Mouse (Mus musculus) neural tube, embryonic 15.5 days (tissue): ENCODE data around the gene Rab40c. TPM values are rescaled to one million over a fixed set of nuclear protein-coding genes. Genes with fewer than 3 reads are reported as not detected.

Experiments
- ATAC-seq: fragments of 200-750 bp; cut with Nextera tagmentation; 2 replicates; pipeline ENCODE4 v1.8.0; 2017; ENCODE audit warnings: mild to moderate bottlenecking, moderate TSS enrichment, moderate library complexity; ENCODE audit not compliant: low FRiP score
- H3K27ac ChIP-seq: fragments of 300-500 bp; sonication (generic); replicated peaks from 2 replicates; pipeline ENCODE4 v1.5.1; 2015; ENCODE audit warnings: mild to moderate bottlenecking, inconsistent platforms
- H3K27me3 ChIP-seq: fragments of 300-500 bp; sonication (generic); replicated peaks from 2 replicates; pipeline ENCODE4 v1.6.1; 2015; ENCODE audit warnings: inconsistent platforms
- H3K36me3 ChIP-seq: fragments of 300-500 bp; sonication (generic); 2 replicates; pipeline ENCODE4 v1.6.1; 2015; ENCODE audit warnings: inconsistent platforms
- H3K4me1 ChIP-seq: fragments of 300-500 bp; sonication (generic); 2 replicates; pipeline ENCODE4 v1.6.1; 2015; ENCODE audit warnings: inconsistent platforms
- H3K4me2 ChIP-seq: fragments of 300-500 bp; sonication (generic); 2 replicates; pipeline ENCODE4 v1.6.1; 2015; ENCODE audit warnings: inconsistent platforms, mild to moderate bottlenecking, moderate library complexity
- H3K4me3 ChIP-seq: fragments of 300-500 bp; sonication (generic); replicated peaks from 2 replicates; pipeline ENCODE4 v1.5.1; 2015; ENCODE audit warnings: mild to moderate bottlenecking, inconsistent platforms
- H3K9ac ChIP-seq: fragments of 300-500 bp; sonication (generic); replicated peaks from 2 replicates; pipeline ENCODE4 v1.6.1; 2015; ENCODE audit warnings: mild to moderate bottlenecking, inconsistent platforms
- H3K9me3 ChIP-seq: fragments of 300-500 bp; sonication (generic); replicated peaks from 2 replicates; pipeline ENCODE4 v1.6.1; 2016; ENCODE audit warnings: inconsistent platforms
- WGBS: fragments of 180-500 bp; shearing (Covaris S2); methylation state at CpG from one replicate; pipeline ENCODE4 v1.1.7; 2015; ENCODE audit warnings: mixed read lengths; 5-methylcytosine and 5-hydroxymethylcytosine counted together
- polyA plus RNA-seq: library from polyadenylated mRNA; unstranded; fragments of >200 nt; fragmentation: Nextera tagmentation; extraction: Ambion mirVana; gene quantifications from 2 replicates; pipeline ENCODE4 v1.2.1, GENCODE M21; 2015

The Rab40c gene
- polyA plus RNA-seq, 1 experiment from 2014 or later, result 50.5 TPM

DNA sequence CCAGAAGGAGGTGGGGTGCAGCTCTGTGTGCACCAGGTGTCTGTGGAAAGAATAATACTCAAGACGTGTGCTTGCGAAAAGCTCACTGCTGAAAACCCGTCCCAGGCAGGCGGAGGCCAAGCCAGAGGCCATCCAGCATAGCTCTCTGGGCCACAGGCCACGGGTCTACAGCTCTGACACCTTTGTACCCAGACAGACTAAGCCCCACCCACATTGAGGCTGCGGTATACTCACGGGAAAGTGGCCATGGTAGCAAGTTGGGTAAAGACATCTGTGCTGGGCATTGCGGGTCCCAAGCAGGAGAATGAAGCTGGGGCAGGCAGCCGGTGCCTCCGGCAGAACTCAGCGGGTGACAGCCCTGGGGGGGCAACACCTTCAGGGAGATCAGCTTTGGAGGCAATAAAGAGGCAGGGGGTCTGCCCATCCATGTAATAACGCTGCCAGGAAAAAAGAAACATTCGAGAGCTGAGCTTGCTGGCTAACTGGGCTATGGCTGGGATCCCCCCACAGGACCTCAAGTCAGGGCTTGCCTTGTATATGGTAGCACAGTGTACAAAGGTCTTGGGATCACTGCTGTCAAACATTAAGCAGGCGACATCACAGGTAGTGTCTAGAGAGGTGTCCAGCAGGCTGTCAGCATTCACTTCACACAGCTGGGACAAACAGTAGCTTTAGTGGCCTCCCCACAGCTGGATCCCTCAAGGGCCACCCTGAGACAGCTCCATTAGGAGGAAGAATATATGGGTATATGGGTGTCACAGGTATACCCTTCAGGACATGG, 79.9 kb downstream of the Rab40c start:
- Histone ChIP-seq H3K36me3 (peaks cover 53% of the 10 kb centered on the region), H3K4me1 (peaks cover 58% of the 10 kb centered on the region), H3K27ac (no peak overlapping the region), H3K9ac (no peak overlapping the region), H3K27me3 (no peaks in the 10 kb centered on the region), H3K4me3 (no peak overlapping the region), H3K4me2 (no peak overlapping the region), H3K9me3 (no peaks in the 10 kb centered on the region)
- WGBS, result 82% methylated on average over 14 of the region's 14 CpGs
- ATAC-seq, result no peak

- Histone ChIP-seq H3K4me1 (peaks cover 63% of the 10 kb centered on the region), H3K9me3 (no peaks in the 10 kb centered on the region), H3K4me3 (no peak overlapping the region), H3K27me3 (no peaks in the 10 kb centered on the region), H3K36me3 (peaks cover 53% of the 10 kb centered on the region), H3K27ac (no peak overlapping the region), H3K4me2 (no peak overlapping the region), H3K9ac (no peak overlapping the region)
- ATAC-seq, result no peak
- 90% methylated on average over 4 of the region's 4 CpGs for WGBS
Observed at GRCm38 (mm10) chr17:25838904-25839303, 80.6 kb downstream of the Rab40c start.

DNA sequence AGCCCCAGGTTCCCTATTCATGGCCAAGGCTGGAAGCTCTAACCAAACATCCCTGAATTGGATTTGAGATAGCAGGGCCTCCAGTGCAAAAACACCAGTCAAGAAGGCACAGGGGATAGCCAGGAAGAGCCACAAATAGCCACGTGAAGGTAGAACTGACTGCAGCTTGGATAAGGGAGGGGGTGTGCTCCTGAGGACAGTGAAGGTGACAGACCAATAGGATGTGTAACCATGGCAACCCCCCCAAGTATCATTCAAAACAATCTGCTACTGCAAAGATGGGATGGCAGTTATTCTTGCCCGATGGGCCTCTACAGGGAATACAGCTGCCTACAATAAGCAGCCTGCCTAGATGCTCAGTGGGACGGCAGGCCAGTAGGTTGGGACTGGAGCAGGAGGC, 82.0 kb downstream of the Rab40c start:
- H3K36me3 ChIP-seq, result peaks cover 50% of the 10 kb centered on the region
- 17% methylated on average over 3 of the region's 3 CpGs for WGBS
- H3K9ac ChIP-seq, result peak overlapping the region; percentile 92

DNA sequence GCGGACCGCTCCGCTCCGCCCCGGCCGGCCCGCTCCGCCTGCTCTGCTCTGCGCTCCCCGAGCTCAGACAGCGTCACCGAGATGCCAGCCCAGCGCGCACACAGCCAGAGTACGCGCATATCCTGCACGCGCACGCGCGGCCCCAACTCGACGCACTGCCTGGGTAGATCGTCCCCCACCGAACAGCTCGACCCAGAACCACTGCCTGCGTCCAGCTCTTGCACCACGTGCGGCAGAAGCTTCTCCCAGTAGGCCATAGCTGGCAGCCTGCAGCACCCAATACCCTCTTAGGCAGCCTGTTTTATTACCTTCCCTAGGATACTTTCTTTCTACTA, 82.5 kb downstream of the Rab40c start, which contains the start of gene Rhbdl1:
Rhbdl1 (minus strand) TSS at position 220 of the 335 bp plus-strand sequence.
- WGBS, result under 1% methylated on average over 29 of the region's 29 CpGs
- peak; percentile 48 for ATAC-seq
- peak within 1 kb of the TSS; percentile 98 for H3K4me2 ChIP-seq
- H3K27ac ChIP-seq, result peak within 1 kb of the TSS; percentile 88
- H3K4me1 ChIP-seq, result peaks cover 60% of the 10 kb centered on the region
- H3K9me3 ChIP-seq, result no peaks in the 10 kb centered on the region
- peak within 1 kb of the TSS; percentile 58 for H3K4me3 ChIP-seq
- H3K27me3 ChIP-seq, result no peaks in the 10 kb centered on the region
- H3K36me3 ChIP-seq, result peaks cover 46% of the 10 kb centered on the region
- H3K9ac ChIP-seq, result peak within 1 kb of the TSS; percentile 92

More for the DNA sequence above, 82.0 kb downstream of the Rab40c start:
- Histone ChIP-seq H3K27ac (peak overlapping the region; percentile 88), H3K4me3 (peak overlapping the region; percentile 58), H3K4me2 (peak overlapping the region; percentile 98), H3K4me1 (peaks cover 58% of the 10 kb centered on the region), H3K27me3 (no peaks in the 10 kb centered on the region), H3K9me3 (no peaks in the 10 kb centered on the region)
- no peak for ATAC-seq

GRCm38 (mm10) chr17:25836397-25837075, 83.0 kb downstream of the Rab40c start:
- Histone ChIP-seq H3K4me1 (peaks cover 65% of the 10 kb centered on the region), H3K27ac (peak overlapping the region; percentile 88), H3K9me3 (no peaks in the 10 kb centered on the region), H3K36me3 (peaks cover 44% of the 10 kb centered on the region), H3K4me3 (peak overlapping the region; percentile 58), H3K9ac (peak overlapping the region; percentile 92), H3K27me3 (no peaks in the 10 kb centered on the region), H3K4me2 (peak overlapping the region; percentile 98)
- WGBS, result 19% methylated on average over 23 of the region's 23 CpGs
- ATAC-seq, result no peak

DNA sequence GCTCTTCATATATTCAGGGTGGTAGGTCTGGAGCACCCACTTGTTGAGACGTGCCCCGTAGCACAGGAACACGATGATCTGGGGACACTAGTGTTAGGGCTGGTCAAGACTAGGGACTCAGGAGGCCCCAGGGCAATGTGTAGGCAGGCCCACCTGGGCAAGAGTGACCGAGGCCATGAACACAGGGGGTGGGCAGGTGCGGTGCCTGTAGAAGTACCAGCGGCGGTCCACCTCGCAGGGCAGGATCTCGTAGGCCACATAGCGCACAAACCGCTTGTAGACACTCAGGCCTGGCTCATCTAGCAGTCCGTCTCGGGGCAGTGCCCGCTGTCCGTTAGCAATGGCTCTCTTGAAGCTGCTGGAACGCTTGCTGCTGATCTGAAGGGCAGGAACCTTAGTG, 83.7 kb downstream of the Rab40c start:
- Histone ChIP-seq H3K4me2 (peak overlapping the region; percentile 98), H3K27ac (no peak overlapping the region), H3K4me1 (peaks cover 73% of the 10 kb centered on the region), H3K9ac (peak overlapping the region; percentile 92), H3K36me3 (peaks cover 44% of the 10 kb centered on the region), H3K9me3 (no peaks in the 10 kb centered on the region), H3K4me3 (peak overlapping the region; percentile 58; the same call in 1 of the 2 replicates), H3K27me3 (no peaks in the 10 kb centered on the region)
- no peak for ATAC-seq
- 94% methylated on average over 16 of the region's 16 CpGs for WGBS

GRCm38 (mm10) chr17:25835301-25835700, 84.2 kb downstream of the Rab40c start:
- peaks cover 76% of the 10 kb centered on the region for H3K4me1 ChIP-seq
- H3K9ac ChIP-seq, result peak overlapping the region; percentile 92; the same call in 1 of the 2 replicates
- no peaks in the 10 kb centered on the region for H3K27me3 ChIP-seq
- no peak for ATAC-seq
- H3K9me3 ChIP-seq, result no peaks in the 10 kb centered on the region
- 0 out of 2 replicates have a peak overlapping the region, but pooled peaks have one; percentile 13 for H3K27ac ChIP-seq
- H3K36me3 ChIP-seq, result peaks cover 44% of the 10 kb centered on the region
- peak overlapping the region; percentile 98 for H3K4me2 ChIP-seq
- WGBS, result 94% methylated on average over 7 of the region's 7 CpGs
- H3K4me3 ChIP-seq, result peak overlapping the region; percentile 58; the same call in 1 of the 2 replicates

- Histone ChIP-seq H3K27ac (peak overlapping the region; percentile 99), H3K4me3 (peak overlapping the region; percentile 92), H3K27me3 (no peaks in the 10 kb centered on the region), H3K9ac (peak overlapping the region; percentile 92), H3K4me2 (peak overlapping the region; percentile 98), H3K4me1 (peaks cover 82% of the 10 kb centered on the region), H3K36me3 (peaks cover 44% of the 10 kb centered on the region), H3K9me3 (no peaks in the 10 kb centered on the region)
- ATAC-seq, result no peak
- WGBS, result 90% methylated on average over 12 of the region's 12 CpGs
Observed at GRCm38 (mm10) chr17:25834595-25835222, 84.8 kb downstream of the Rab40c start.

- Histone ChIP-seq H3K27ac (peak overlapping the region; percentile 99), H3K4me1 (peaks cover 86% of the 10 kb centered on the region), H3K9me3 (no peaks in the 10 kb centered on the region), H3K4me2 (peak overlapping the region; percentile 98), H3K9ac (peak overlapping the region; percentile 92), H3K4me3 (peak overlapping the region; percentile 92), H3K27me3 (no peaks in the 10 kb centered on the region), H3K36me3 (peaks cover 38% of the 10 kb centered on the region)
- WGBS, result 49% methylated on average over 6 of the region's 6 CpGs
- no peak for ATAC-seq
Observed at GRCm38 (mm10) chr17:25833961-25834594, 85.4 kb downstream of the Rab40c start.

DNA sequence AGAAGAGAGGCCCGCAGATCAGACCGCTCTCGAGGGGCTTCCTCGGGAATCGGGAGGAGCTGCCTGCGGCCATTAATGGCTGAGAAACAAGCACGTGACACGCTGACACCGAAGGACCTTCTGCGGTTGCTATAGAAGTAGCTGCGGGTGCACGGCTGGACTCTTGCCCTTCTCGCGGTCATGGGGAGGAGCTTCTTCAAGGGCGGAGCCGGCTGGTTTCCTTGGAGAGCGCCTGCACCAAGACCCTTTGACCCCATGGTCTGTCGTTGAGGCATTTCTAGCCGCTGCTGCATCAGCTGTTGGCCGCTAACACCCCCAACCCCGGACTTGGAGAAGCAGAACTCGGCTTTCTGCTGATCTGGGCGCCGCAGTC, 86.2 kb downstream of the Rab40c start, which contains the start of gene Stub1:
Stub1 (minus strand) TSS at position 114 of the 373 bp plus-strand sequence.
- H3K9ac ChIP-seq, result peak within 1 kb of the TSS; percentile 92
- peak; percentile 54 for ATAC-seq
- H3K4me1 ChIP-seq, result peaks cover 85% of the 10 kb centered on the region
- no peaks in the 10 kb centered on the region for H3K9me3 ChIP-seq
- peak within 1 kb of the TSS; percentile 98 for H3K4me2 ChIP-seq
- peak within 1 kb of the TSS; percentile 92 for H3K4me3 ChIP-seq
- no peaks in the 10 kb centered on the region for H3K27me3 ChIP-seq
- H3K36me3 ChIP-seq, result peaks cover 32% of the 10 kb centered on the region
- peak within 1 kb of the TSS; percentile 99 for H3K27ac ChIP-seq
- 0% methylated on average over 24 of the region's 24 CpGs for WGBS
